Mouse (Mus musculus) layer of hippocampus, adult 11-12 months (tissue): ENCODE measurements around the gene Cdh13.

ENCODE experiments used
- DNase-seq: peaks from one replicate; pipeline ENCODE4 v3.0.0; 2022; ENCODE audit warnings: low spot score

Cdh13 gene

DNA sequence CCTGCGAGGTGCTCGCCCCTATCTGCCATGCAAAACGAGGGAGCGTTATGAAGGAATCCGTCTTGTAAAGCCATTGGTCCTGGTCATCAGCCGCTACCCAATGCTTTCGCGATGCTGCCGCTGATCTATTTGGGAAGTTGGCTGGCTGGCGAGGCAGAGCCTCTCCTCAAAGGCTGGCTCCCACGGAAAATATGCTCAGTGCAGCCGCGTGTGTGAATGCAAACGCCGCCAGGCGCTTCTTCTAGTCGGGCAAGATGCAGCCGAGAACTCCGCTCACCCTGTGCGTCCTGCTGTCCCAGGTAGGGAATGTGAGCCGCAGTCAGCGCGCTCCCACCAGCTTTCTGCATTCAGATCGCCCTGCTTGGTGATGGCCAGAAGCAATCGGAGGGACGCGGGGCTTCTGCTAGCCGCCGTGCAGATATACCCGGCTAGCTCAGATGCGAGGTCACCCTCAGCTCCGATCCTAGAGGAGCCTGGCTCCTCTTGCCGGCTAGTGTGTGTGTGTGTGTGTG is at the start of gene Cdh13:
Cdh13 (plus strand) TSS at position 134 of the 512 bp plus-strand sequence.
- DNase-seq: peak; percentile 72

DNA sequence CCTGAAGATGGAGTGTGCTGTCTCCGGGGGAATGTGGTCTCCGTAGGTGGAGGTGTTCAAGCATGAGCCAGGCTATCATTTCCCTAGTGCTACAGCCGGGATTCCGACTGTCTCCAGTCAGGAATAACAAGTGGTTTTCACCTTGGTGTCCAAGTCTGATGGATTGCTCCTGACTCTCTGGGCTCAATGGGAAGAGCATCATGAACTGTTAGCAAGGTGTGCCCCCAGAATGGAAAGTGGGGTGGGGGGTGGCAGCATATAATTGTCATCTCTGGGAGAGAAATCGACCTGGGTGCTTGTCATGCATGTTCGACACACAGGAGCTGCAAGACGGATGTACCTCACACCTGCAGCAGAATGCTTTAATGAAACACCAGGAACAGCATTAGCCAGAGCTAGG is 47.9 kb upstream of the Cdh13 start:
- no peak for DNase-seq

DNA sequence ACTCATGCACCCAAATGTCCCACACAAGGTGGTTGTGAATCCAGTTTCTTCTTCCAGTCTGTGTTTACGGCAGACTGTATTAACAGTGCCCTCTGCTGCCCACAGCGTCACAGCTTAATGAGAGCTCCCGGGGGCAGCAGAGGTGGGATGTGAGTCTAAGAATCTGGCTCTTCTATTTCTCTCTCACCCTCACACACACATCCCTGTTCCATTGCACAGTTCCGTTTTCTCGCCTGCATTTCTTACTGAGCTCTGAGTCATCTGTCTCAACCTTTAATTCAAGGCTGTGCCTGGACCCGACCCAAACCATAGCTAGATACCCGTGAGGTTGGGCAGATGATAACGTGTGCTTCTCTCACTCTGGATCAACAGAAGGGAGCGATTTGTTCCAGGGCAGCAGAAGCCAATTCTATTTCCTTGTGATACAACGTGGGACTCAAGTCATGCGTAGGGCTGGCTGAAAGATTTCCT is 46.3 kb upstream of the Cdh13 start:
- DNase-seq: peak; percentile 45

DNA sequence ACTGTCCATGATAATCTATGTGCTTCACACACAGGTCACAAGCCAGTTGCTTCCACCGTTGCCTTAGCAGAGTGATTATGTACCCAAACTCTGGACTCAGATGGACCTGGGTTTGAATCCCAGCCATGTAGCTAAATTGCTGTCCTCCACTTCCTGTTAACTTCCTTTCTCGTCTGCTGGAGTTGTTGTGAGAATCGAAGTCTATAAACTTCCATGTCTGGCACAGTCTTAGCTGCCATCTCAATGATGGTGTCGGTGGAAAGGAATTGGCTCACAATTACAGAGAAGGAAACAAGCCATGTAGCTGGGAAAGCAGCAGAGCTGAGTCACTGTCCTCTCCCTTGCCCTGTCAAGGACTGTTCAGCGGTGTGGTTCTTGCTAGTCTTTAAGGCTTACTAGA is 45.4 kb upstream of the Cdh13 start:
- DNase-seq: no peak

DNA sequence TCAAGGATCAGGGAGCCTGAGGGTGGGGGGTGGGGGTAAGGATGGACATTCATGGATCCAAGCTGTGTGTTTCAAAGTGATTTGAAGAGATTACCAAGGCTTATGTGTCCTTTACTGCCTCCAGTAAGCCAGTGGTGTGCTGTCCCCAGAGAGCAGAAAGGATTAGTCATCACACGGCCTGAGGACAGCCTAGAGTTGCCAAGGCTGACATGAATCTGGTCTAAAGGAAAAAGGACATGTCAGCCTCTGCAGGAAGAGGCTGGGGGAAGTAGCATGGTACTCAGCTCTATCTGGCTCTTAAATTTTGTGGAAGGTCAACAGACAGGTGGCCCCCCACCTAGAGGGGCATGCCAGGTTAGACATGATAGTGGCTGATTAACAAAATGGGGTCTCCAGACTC is 44.3 kb upstream of the Cdh13 start:
- no peak for DNase-seq

DNA sequence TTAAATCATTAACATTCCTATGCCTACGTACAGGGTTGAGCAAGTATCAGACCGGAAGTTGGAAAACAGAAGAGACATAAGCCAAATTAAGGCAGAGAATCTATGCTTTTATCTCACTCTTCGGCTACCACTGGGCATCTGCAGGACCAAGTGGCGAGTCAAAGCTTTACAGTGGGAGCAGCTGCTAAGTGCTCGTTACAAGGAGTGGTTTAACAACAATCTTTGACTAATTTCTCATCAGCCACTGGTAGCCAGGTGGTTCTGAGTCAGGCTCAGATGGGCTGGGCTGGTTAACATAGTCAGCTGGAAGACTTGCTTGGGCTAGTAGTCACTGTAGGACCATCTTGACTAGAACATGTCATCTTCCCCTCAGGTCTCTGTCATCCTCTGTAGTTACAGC is 34.2 kb upstream of the Cdh13 start:
- DNase-seq: no peak

DNA sequence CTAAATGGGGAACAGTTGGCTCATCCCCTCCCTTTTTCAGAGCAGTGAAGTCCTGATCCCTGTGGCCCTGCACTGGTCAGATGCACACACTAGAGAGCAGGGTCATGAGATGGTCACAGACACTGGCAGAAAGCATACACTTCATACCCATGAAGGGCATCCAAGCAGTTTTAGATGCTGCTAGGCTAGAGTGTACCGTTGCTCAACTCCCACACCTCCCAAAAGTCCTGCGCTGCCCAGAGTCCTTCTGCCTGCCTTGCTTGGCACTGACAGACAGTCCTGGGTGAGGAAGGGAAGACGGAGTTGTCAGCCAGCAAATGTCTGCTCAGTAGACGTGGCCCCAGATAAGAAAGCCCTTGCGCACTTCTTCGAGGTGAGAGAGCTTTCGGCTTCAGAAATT is 33.6 kb upstream of the Cdh13 start:
- DNase-seq: no peak

DNA sequence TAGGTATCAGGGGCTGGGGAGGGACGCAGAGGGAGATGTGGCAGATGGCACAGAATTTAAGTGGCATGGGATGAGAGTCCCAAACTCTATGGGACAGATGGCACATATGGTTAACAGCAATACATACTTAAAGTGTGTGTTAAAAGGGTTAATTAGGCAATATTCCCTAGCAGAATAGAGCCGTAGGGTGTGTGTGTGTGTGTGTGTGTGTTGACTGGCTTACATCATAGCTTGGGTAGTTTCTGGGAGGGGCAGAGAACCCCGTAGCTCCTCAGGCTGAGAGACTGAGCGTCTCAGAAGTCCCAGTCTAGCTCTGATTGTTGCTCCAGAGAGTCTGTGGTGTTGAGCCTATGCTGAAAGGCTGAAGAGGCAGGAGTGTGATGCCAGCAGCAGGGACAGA is 20.4 kb upstream of the Cdh13 start:
- DNase-seq: no peak

DNA sequence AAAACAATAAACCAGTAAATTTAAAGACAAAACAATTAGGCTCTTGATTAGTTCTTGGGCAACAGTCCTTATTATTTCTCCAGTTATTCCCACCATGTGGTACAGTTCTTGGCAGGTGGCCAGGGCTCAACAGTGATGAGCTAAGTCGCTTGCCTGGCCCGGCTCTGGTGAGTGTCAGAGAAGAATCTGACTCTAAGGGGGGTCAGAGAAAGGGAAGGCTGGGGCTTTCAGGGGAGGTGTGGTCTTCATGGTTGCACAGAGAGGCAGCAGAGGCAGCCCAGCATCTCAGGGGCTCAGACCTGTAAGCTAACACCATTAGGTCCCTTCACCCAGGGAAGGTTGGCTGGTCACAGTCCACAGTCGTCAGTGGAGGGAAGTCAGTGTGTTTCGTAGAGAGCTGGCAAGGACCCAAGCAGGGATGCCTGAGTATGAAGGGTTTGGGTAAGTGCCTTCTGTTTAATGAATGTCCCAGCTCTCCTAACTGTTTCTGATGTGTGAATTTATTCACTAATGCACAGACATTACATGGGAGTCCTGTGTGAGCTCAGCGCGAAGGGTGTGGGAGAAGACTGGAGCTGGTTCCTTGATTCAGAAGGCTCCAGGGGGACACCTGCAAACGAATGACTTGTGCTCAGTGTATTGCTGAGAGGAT is 12.7 kb upstream of the Cdh13 start:
- DNase-seq: peak; percentile 54

DNA sequence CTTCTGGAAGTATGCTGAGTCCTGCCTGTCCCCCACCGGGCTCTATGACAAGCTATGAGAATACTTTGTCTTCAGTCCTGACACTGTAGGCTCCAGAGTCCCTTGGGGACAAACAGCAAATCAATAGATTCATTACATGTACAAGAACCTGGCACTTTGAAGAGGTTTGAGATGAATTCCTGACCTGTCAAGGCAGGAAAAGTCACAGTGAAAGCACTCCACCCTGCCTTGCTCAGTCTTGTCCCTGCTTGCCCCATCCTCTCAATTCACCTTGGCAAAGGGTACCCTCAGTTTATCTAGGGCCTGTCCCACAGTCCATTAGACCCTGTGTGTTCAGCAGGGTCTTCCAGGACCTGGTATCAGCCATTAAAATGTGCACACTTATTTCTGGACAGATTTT is 11.0 kb upstream of the Cdh13 start:
- DNase-seq: no peak

DNA sequence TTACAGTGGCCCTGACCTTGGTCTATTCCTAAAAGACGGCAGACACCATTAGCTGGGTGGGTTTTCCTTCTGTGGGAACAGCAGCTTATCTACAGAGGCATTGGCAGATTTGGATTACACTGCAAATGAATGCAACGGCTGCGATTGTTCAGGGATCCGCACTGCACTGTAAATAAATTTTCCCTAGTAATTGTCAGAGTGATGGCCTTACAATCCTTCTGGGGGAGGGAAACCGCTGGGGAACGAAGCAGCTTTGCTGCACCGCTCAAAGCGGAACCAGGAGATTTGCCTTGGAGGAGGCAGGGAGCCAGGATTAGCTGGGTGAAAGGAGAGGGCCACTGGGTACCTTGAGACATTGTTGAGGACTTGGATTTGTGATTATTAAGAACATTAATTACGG is 9.3 kb upstream of the Cdh13 start:
- DNase-seq: no peak

DNA sequence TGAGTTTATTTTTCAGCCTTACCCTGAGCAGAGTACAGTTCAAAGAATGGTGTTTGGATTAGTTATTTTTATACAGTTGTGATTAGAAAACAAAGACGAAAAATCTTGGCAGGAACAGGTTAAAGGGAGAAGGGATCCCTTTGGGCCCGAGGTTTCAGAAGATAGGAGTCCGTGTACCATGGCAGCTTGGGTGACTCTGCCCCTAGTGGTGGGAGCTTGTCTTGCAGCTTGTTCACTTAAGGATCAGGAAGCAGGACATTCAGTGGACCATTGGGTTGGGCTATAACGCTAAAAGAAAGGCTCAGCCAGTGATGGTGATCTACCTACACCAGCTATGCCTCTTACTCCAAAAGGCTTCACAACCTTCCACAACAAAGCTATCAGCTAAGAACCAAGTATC is 8.8 kb upstream of the Cdh13 start:
- peak; percentile 84 for DNase-seq

DNA sequence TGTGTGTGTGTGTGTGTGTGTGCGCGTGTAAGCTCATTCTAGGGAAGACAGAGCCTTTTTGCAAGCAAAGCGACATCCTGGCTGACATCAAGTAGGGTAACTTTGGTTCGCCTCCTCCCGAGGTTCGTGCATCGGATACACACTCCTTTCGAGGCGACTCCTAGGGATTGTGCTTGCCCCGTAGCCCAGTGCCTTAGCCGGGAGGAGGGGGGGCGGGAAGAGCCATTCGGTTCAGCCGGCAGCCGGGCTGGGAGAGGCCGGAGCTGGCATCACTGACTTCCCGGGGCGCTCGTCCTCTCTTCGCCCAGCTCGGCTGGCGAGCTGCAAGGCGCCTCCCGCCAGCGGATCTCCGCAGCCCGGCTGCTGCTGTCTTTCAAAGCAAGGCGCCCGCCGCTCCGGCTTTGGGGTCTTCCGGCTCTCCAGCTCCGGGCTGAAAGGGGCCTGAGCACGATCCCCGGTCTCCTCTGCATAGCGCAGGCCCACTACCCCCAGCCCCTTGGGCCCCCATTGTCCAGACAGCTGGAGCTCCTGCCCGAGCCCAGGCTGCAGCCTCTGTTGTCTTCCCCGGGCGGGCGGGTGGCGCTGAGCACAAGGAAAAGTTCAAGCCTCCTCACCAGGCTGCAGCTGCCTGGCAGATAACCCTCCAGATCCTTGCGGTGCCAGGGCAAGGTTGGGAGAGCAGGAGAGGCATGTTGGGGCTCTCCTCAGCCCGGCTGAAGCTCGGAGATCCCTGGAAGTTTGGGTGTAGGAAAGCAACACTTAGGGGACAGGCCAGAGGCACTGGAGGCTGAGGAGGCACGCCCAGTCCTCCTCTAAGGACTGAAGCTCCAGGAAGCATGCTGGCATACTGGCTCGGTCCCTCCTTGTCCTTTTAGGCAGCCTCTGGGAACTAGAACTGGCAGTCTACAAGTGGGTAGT is 838 bp downstream of the Cdh13 start:
- DNase-seq: peak; percentile 14

DNA sequence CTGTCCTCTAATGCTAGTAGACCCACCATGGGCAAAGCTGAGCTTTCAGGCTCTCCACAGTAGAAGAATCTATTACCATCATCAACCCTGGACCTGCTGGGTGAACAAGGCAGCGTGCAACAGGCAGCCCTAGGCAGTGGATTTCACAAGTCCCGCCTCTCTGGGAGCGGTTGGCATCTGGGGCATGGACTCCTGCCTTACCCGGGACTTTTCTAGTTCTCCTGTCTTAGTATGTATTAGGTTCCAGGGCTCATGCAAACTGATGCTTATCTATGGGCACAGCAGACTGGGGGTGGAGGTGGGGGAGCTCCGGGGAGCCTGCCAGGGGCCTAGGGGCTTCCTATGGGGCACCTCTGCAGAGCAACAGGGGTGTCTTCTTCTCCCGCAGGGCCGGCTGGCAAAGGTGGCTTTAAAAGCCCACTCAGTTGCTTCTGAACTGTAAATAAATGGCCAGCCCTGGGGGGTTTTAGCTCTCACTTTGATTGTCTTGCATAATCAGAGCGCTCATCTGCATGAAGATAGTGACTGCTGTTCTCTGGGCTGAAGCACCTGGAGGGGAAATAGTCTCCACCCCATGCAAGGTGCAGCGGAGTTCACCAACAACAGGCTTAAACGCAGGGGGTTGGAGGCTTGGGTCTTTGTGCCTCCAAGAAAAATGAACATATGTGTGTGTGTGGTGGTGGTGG is 2.2 kb downstream of the Cdh13 start:
- DNase-seq: no peak

DNA sequence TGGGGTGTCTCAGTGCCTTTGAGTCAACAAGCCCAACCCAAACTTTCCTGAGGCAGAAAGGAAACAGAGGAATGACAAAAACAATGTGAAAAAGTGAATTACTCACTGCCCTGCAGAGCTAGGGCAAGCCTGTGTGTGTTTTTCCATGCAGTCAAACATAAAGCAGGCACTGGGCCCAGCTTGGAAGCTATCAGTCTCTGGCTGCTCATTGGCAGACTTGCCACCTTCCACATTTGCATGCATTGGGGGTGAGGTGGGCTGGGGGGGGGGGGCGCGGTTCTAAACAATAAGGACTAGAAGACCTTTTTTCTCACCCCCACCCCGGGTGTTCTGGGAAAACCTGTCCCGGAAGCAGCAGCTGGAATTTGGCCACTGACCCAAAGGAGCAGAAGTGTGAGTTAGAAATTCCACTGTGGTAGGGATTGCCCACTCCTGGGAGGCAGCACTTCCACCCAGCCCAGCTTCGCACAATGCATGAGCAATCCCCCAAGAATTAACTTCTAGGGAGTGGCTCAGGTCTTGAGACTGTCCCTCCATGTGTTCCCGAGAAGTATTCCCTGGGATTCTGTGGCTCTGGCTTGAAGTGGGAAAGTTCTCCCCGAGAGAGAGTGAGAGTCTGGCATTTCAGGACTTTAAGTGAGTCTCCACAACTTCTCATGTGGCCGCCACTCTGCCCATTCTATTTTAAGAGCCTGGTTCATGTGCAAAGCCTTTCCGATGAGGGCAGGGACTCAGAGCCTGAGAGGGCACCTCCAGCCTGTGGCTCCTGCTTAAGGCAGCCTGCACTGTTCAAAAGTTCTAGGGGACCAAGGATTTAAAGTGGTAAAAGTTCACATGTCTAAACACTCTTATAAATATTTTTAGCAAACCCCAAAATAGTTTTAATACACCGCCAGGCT is 3.0 kb downstream of the Cdh13 start:
- no peak for DNase-seq

DNA sequence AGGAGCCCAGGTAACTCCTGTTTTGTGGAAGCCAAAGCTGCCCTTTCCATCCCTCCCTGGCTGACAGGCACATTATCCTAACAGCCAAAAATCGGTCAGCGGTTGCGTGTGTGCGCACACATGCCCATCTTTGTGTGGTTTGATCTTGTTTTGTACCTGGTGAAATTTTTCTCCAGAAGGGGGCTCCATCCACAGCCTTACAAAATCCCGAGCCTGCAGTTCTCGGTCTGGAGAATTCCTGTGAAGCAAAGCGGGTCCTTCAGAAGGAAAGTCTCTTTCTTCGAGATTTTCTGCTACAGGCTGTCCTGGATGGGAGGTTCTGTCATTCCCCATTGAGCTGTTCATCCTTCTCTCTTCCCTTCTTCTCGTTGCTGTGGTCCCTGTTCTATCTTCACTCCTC is 4.0 kb downstream of the Cdh13 start:
- peak; percentile 56 for DNase-seq

DNA sequence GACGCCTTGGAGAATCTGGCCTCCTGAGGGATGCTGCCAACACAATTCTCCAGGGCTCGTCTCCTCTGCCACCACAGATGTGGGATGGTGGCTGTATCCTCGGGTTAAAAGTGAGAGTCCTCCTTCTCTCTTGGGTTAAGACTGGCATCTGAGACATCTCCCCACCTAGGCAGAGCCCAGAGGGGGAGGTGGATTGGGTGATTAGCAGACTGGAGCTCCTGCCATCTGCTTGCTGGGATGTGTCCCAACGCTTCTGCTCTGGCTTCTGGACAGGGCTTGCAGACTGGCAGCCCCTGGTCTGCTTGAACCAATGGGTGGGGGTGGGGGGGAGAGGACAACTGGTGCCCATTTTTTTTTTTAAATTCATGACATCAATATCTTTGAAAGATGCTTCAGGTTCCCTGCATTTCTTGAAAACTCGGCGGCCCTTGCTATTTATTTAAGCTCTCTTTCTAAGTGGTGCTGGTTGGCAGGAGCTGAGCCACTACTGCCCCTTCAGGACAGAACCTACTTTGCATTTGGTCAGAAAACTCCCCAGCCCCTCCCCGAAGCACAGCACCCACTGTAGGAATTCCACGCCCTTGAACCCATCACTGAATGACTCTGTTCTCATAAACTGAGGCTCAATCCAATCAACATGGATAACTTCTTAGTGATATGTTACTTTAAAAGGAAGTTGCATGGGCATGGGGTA is 4.9 kb downstream of the Cdh13 start:
- DNase-seq: no peak

DNA sequence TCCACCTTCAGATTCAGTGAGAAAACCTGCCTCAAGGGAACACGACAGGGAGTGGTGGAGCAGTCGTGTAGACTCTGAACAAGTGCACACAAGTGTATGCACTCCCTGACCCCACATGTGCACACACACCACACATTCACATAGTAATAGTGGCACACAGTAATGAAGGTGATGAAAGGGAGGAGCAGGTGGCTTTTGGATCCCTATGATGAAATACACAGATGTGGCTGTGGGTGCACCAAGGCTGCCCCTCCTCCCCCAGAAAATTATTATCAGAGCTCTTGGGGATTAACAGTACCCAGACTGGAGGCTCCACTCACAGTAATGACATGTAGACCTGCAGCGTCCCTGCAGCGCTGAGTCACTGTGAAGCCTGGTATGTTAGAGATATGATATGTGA is 5.6 kb downstream of the Cdh13 start:
- DNase-seq: no peak

DNA sequence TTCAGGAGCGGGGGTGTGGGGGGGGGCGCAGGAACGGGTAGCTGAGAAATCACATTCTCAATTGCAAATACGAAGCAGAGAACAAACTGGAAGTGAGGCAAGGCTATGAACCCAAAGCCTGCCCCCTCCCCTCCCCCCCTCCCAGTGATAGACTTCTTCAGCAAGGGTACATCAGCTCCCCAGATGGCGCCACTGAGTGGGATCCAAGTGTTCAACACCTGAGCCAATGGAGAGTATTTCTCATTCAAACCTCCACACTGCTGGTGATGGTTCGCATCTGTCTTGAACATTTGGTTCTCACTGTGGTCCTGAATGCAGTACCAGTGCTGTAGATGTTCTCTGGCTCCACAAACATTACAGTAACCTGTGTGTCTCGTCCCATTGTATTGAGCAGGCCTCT is 6.0 kb downstream of the Cdh13 start:
- no peak for DNase-seq

DNA sequence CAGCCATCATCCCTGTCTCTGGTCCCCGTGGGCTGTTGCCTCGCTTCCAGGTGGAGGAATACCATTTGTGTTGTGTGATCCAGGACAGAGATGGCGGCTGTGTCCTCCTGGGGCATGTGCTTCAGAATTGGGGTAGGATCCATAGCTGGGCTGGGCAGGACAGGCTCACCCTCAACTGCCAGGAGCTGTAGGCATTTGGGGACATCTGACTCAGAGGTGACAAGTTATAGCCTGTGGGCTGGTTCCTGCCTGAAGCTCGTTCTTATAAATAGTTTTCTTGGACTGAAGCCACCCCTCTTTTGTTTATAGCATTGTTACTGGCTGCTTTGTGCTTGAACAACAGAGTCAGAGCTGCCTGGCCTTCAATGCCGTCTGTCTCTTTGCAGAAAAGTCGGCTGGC is 6.7 kb downstream of the Cdh13 start:
- no peak for DNase-seq

DNA sequence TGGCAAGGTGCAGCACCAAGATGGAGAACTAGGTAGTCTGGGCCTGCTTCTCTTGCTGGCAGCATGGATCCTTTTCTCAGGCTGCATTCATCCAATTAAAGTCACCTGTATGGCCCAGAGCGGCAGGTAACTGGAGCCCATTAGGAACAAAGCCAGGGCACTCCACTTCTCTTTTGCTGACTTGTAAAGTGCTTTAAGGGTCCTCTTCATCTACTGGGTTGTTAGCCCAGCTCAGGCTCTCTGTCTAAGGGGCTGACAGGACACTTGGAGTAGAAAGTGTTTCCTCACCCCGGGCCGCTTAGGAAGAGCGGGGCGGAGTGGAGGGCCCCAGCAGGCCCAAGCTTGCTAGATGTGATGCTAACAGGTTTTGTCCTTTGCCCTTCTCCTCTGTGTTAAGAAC is 12.9 kb downstream of the Cdh13 start:
- no peak for DNase-seq
